Mouse (Mus musculus) limb, embryonic 14.5 days (tissue): Measurements from ENCODE around the gene Dbn1. TPM values are rescaled to one million over a fixed set of nuclear protein-coding genes. Genes with fewer than 3 reads are reported as not detected.

Source experiments
- ATAC-seq: fragments of 200-750 bp; cut with Nextera tagmentation; 2 replicates; pipeline ENCODE4 v1.8.0; 2017; ENCODE audit warnings: low read depth, moderate number of reproducible peaks, moderate TSS enrichment; ENCODE audit not compliant: low FRiP score
- DNase-seq: peaks from one replicate; pipeline ENCODE4 v3.0.0-alpha.2; 2015; ENCODE audit warnings: low spot score
- H3K27ac ChIP-seq: fragments of 300-500 bp; sonication (generic); replicated peaks from 2 replicates; pipeline ENCODE4 v1.5.1; 2014; ENCODE audit warnings: low read depth, mild to moderate bottlenecking, low read length, moderate library complexity, mixed read lengths
- H3K27me3 ChIP-seq: fragments of 300-500 bp; sonication (generic); 2 replicates; pipeline ENCODE4 v1.6.1; 2014; ENCODE audit warnings: low read length, mixed read lengths; ENCODE audit not compliant: control insufficient read depth, insufficient read depth
- H3K36me3 ChIP-seq: fragments of 300-500 bp; sonication (generic); 2 replicates; pipeline ENCODE4 v1.6.1; 2014; ENCODE audit warnings: mild to moderate bottlenecking, low read length, moderate library complexity, mixed read lengths; ENCODE audit not compliant: control insufficient read depth, insufficient read depth
- H3K4me1 ChIP-seq: fragments of 300-500 bp; sonication (generic); 2 replicates; pipeline ENCODE4 v1.6.1; 2014; ENCODE audit warnings: antibody characterized with exemption, low read length, mixed read lengths; ENCODE audit not compliant: control insufficient read depth, insufficient read depth
- H3K4me2 ChIP-seq: fragments of 300-500 bp; sonication (generic); replicated peaks from 2 replicates; pipeline ENCODE4 v1.6.1; 2014; ENCODE audit warnings: low read depth, mild to moderate bottlenecking, low read length, moderate library complexity; ENCODE audit not compliant: severe bottlenecking
- H3K4me3 ChIP-seq: fragments of 300-500 bp; sonication (generic); replicated peaks from 2 replicates; pipeline ENCODE4 v1.5.1; 2014; ENCODE audit warnings: low read length
- H3K9ac ChIP-seq: fragments of 300-500 bp; sonication (generic); 2 replicates; pipeline ENCODE4 v1.6.1; 2014; ENCODE audit warnings: mild to moderate bottlenecking, low read depth, low read length, moderate library complexity; ENCODE audit not compliant: severe bottlenecking
- H3K9me3 ChIP-seq: fragments of 300-500 bp; sonication (generic); 2 replicates; pipeline ENCODE4 v1.6.1; 2016; ENCODE audit warnings: low read length; ENCODE audit not compliant: control insufficient read depth
- POLR2A ChIP-seq: fragments of 200-500 bp; IDR thresholded peaks from 2 replicates; pipeline ENCODE4 v1.8.0; 2012; ENCODE audit warnings: inconsistent platforms, mild to moderate bottlenecking, moderate library complexity, borderline replicate concordance; ENCODE audit not compliant: insufficient read depth, insufficient read length; ENCODE audit errors: extremely low read depth
- WGBS: fragments of 180-500 bp; shearing (Covaris S2); extraction: QIAGEN DNeasy Blood & Tissue Kit; methylation state at CpG from one replicate; pipeline ENCODE4 v1.1.7; 2014; 5-methylcytosine and 5-hydroxymethylcytosine counted together
- polyA plus RNA-seq, 2 experiments: library from polyadenylated mRNA; depleted of rRNA in 1 of 2; stranded (reverse) in 1 of 2; unstranded in 1 of 2; fragments of >200 nt; fragmentation: Nextera tagmentation in 1 of 2; extraction: Ambion mirVana in 1 of 2; gene quantifications; 2 replicates each; pipeline versions ENCODE4 v1.2.1 to v1.2.3; 2012 to 2014

Gene Dbn1
- polyA plus RNA-seq, 2 experiments, result 153 to 266 TPM

DNA sequence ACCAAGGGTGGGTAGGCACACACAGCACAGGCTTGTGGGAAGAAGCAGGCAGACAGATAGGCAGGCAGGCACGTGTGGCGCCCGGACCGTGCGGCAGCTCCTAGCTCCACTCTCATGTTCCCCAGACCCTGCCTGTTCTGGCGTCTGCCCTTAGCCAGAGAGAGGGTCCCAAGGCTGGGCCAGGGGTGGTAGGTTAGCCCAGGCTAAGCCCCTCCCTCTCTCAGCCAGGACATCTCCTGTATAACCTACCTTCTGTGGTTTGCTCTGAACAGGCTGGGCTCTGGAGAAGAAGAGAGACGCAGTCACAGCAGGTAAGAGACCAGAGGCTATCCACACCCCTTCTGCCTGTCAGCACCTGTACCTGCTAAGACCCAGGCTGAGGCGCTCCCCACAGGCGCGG lies 20.6 kb upstream of the Dbn1 start:
- ATAC-seq, result no peak
- H3K9me3 ChIP-seq, result no peaks in the 10 kb centered on the region
- DNase-seq, result no peak
- no peak overlapping the region for H3K9ac ChIP-seq
- H3K27me3 ChIP-seq, result no peaks in the 10 kb centered on the region
- no peak overlapping the region for H3K27ac ChIP-seq
- no peak for TF ChIP-seq POLR2A
- WGBS, result 93% methylated on average over 10 of the region's 10 CpGs
- H3K4me2 ChIP-seq, result no peak overlapping the region
- H3K4me3 ChIP-seq, result no peak overlapping the region
- H3K36me3 ChIP-seq, result peaks cover 68% of the 10 kb centered on the region
- H3K4me1 ChIP-seq, result peaks cover 23% of the 10 kb centered on the region

DNA sequence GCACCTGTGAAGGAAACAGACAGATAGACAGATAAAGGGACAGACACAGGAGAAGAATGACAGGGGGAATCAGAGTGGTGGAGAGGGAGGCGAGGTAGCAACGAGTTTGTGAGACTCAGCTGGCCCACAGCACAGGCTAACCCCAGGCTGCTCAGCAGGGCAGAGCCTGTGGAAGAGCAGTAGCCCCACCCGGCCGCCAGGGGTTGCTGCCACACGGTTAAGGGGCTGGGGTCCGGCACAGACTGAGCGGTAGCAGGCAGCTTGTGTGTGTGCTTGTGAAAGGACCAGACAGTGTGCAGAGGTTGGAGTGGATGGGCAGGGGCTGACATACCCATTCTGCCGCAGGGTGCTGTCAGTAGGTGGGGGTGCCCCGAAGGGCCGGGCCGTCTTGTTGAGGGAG lies 20.0 kb upstream of the Dbn1 start:
- Histone ChIP-seq H3K9me3 (no peaks in the 10 kb centered on the region), H3K9ac (no peak overlapping the region), H3K4me3 (no peak overlapping the region), H3K27ac (no peak overlapping the region), H3K4me1 (peaks cover 22% of the 10 kb centered on the region), H3K36me3 (peaks cover 75% of the 10 kb centered on the region), H3K27me3 (no peaks in the 10 kb centered on the region), H3K4me2 (no peak overlapping the region)
- 65% methylated on average over 11 of the region's 11 CpGs for WGBS
- no peak for ATAC-seq
- TF ChIP-seq POLR2A, result no peak
- DNase-seq, result no peak

DNA sequence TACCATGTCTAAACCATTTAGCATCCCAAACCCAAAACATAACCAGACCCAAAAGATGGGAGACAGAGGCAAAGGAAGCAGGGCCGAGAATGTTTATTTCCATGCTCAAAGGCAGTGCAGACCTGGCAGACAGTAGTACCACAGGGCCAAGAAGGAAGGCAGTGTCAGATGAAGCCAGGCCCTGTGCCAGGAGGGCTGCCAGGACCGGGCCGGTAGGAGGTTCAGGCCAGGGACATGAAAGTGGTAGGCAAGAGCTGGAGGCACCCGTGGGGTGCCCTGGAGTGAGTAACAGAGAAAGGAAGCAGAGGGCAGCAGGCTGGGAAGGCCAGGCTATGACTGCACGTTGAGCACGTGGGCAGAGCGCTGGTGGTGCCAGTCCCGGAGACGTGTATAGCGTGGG lies 18.8 kb upstream of the Dbn1 start:
- Histone ChIP-seq H3K4me2 (no peak overlapping the region), H3K4me1 (peaks cover 16% of the 10 kb centered on the region), H3K27me3 (no peaks in the 10 kb centered on the region), H3K27ac (no peak overlapping the region), H3K4me3 (no peak overlapping the region), H3K36me3 (peaks cover 85% of the 10 kb centered on the region), H3K9ac (no peak overlapping the region), H3K9me3 (no peaks in the 10 kb centered on the region)
- WGBS, result 94% methylated on average over 10 of the region's 10 CpGs
- ATAC-seq (no peak), DNase-seq (no peak)
- no peak for TF ChIP-seq POLR2A

DNA sequence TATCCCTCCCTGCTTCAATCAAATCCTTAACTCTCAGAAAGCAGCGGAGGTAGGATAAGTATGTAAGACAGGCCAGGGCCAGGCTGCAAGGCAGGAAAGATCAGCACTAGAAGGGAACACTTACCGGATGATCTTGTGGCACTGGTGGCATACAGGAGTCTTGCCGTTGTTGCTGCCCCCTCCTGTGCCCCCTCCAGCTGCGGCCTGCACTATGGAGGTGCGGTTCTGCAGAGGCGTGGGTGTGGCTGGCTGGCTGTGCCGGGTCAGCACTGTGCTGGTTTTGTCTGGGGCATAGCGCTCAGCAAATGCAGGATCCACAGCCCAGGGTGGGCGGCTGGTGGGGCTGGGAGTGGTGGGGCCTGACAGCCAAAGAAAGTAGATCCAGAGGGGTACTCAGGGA lies 17.9 kb upstream of the Dbn1 start:
- H3K4me1 ChIP-seq, result peaks cover 7% of the 10 kb centered on the region
- H3K4me2 ChIP-seq, result no peak overlapping the region
- no peaks in the 10 kb centered on the region for H3K27me3 ChIP-seq
- no peak for TF ChIP-seq POLR2A
- no peaks in the 10 kb centered on the region for H3K9me3 ChIP-seq
- ATAC-seq, result no peak
- WGBS, result 87% methylated on average over 9 of the region's 9 CpGs
- peaks cover 93% of the 10 kb centered on the region for H3K36me3 ChIP-seq
- no peak overlapping the region for H3K9ac ChIP-seq
- H3K27ac ChIP-seq, result no peak overlapping the region
- no peak for DNase-seq
- no peak overlapping the region for H3K4me3 ChIP-seq

DNA sequence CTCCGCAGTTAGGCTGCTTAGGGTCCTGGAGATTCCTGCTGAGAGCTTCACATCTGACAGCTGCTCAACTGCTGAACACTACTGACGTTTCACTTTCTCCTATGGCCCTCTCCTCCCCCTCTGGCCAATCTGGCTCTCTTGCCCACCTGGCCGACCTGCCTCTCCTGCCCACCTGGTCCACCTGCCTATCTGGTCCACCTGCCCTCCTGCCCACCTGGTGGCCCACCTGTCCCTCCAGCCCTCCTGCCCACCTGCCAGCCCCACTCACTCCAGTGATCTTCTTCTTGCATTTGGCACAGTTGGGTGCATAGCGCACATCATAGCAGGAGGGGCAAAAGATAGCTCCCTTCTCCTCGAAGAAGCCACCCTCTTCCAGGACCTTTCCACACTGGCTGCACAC lies 16.5 kb upstream of the Dbn1 start:
- Histone ChIP-seq H3K9me3 (no peaks in the 10 kb centered on the region), H3K4me2 (no peak overlapping the region), H3K36me3 (peaks cover 96% of the 10 kb centered on the region), H3K4me1 (no peaks in the 10 kb centered on the region), H3K27ac (no peak overlapping the region), H3K27me3 (no peaks in the 10 kb centered on the region), H3K9ac (no peak overlapping the region), H3K4me3 (no peak overlapping the region)
- WGBS, result 76% methylated on average over 5 of the region's 5 CpGs
- TF ChIP-seq POLR2A, result no peak
- ATAC-seq, result no peak
- DNase-seq, result no peak

DNA sequence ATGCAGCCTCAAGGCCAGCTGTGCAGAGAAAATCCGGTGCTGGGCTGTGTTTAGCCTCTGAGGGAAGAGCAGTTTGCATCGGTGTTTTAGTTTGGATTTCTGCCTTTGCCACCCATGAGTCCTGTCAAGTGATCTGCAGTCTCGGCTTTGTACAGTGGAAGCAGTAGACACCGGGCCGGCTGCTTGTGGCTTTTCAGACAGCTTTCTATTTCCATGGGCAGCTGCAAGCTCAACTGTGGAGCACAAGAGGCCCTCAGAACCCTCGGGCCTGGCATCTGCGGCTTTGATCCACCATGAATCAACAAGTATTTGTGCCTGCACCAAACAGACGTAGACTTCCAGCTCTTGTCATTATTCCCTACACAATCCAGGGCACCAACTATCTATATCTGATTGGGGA lies 14.5 kb upstream of the Dbn1 start:
- no peak overlapping the region for H3K4me2 ChIP-seq
- no peaks in the 10 kb centered on the region for H3K9me3 ChIP-seq
- no peak overlapping the region for H3K9ac ChIP-seq
- ATAC-seq (no peak), DNase-seq (no peak)
- no peak for TF ChIP-seq POLR2A
- H3K27ac ChIP-seq, result no peak overlapping the region
- H3K4me3 ChIP-seq, result no peak overlapping the region
- H3K4me1 ChIP-seq, result no peaks in the 10 kb centered on the region
- WGBS, result 89% methylated on average over 8 of the region's 8 CpGs
- H3K36me3 ChIP-seq, result peaks cover 95% of the 10 kb centered on the region
- no peaks in the 10 kb centered on the region for H3K27me3 ChIP-seq
